Mouse (Mus musculus): ENCODE measurements around the gene Exo1. TPM values are rescaled to one million over a fixed set of nuclear protein-coding genes. Genes with fewer than 3 reads are reported as not detected.
A peak's percentile ranks its signal among the peaks of the same experiment; 100 is the strongest.

Exo1 gene
- polyA plus RNA-seq, 1 experiment from 2014 or later, result 46.2 TPM

- H3K27me3 ChIP-seq (replicated peaks; ENCODE audit: control insufficient read depth, insufficient read depth, low read length), result no peaks in the 10 kb centered on the region
- WGBS, result 94% methylated on average over 2 of the region's 2 CpGs
- ATAC-seq, result no peak
Observed at GRCm38 (mm10) chr1:175911207-175911606, 30.8 kb downstream of the Exo1 start.

GRCm38 (mm10) chr1:175912038-175912437 is 31.7 kb downstream of the Exo1 start:
- no peak overlapping the region for H3K9ac ChIP-seq (ENCODE audit: low read depth, low read length)
- no peak for ATAC-seq
- no peak overlapping the region for H3K4me2 ChIP-seq (ENCODE audit: low read depth, low read length)
- no peaks in the 10 kb centered on the region for H3K4me1 ChIP-seq (ENCODE audit: control insufficient read depth, insufficient read depth, low read length)
- H3K27ac ChIP-seq (ENCODE audit: low read length), result no peak overlapping the region
- H3K9me3 ChIP-seq (ENCODE audit: control insufficient read depth, low read length), result no peaks in the 10 kb centered on the region
- H3K4me3 ChIP-seq (ENCODE audit: low read length), result no peak overlapping the region
- H3K36me3 ChIP-seq (ENCODE audit: control insufficient read depth, insufficient read depth, low read length), result no peaks in the 10 kb centered on the region
- WGBS, result 86% methylated on average over 3 of the region's 3 CpGs
- no peaks in the 10 kb centered on the region for H3K27me3 ChIP-seq (replicated peaks; ENCODE audit: control insufficient read depth, insufficient read depth, low read length)

More at GRCm38 (mm10) chr1:175911207-175911606, 30.8 kb downstream of the Exo1 start:
- no peak overlapping the region for H3K27ac ChIP-seq (ENCODE audit: low read length)
- no peaks in the 10 kb centered on the region for H3K9me3 ChIP-seq (ENCODE audit: control insufficient read depth, low read length)
- H3K4me3 ChIP-seq (ENCODE audit: low read length), result no peak overlapping the region
- no peak overlapping the region for H3K9ac ChIP-seq (ENCODE audit: low read depth, low read length)
- H3K4me1 ChIP-seq (ENCODE audit: control insufficient read depth, insufficient read depth, low read length), result no peaks in the 10 kb centered on the region
- no peaks in the 10 kb centered on the region for H3K36me3 ChIP-seq (ENCODE audit: control insufficient read depth, insufficient read depth, low read length)
- no peak overlapping the region for H3K4me2 ChIP-seq (ENCODE audit: low read depth, low read length)

- Histone ChIP-seq H3K4me2 (ENCODE audit: low read depth, low read length) (no peak overlapping the region), H3K36me3 (ENCODE audit: control insufficient read depth, insufficient read depth, low read length) (no peaks in the 10 kb centered on the region), H3K27me3 (replicated peaks; ENCODE audit: control insufficient read depth, insufficient read depth, low read length) (no peaks in the 10 kb centered on the region), H3K4me1 (ENCODE audit: control insufficient read depth, insufficient read depth, low read length) (no peaks in the 10 kb centered on the region), H3K27ac (ENCODE audit: low read length) (no peak overlapping the region), H3K9me3 (ENCODE audit: control insufficient read depth, low read length) (no peaks in the 10 kb centered on the region), H3K4me3 (ENCODE audit: low read length) (no peak overlapping the region), H3K9ac (ENCODE audit: low read depth, low read length) (no peak overlapping the region)
- 43% methylated on average over 5 of the region's 5 CpGs for WGBS
- ATAC-seq, result peak; percentile 36; the same call in 1 of the 2 replicates
Observed at GRCm38 (mm10) chr1:175913728-175914303, 33.4 kb downstream of the Exo1 start.

GRCm38 (mm10) chr1:175920029-175920428 is 39.6 kb downstream of the Exo1 start, which contains the start of gene Gm38100:
Gene Gm38100 (plus strand): TSS chr1:175920329.
- Histone ChIP-seq H3K9ac (ENCODE audit: low read depth, low read length) (no peak within 1 kb of the TSS), H3K4me3 (ENCODE audit: low read length) (no peak within 1 kb of the TSS), H3K9me3 (ENCODE audit: control insufficient read depth, low read length) (no peaks in the 10 kb centered on the region), H3K4me2 (ENCODE audit: low read depth, low read length) (no peak within 1 kb of the TSS), H3K4me1 (ENCODE audit: control insufficient read depth, insufficient read depth, low read length) (no peaks in the 10 kb centered on the region), H3K36me3 (ENCODE audit: control insufficient read depth, insufficient read depth, low read length) (no peaks in the 10 kb centered on the region), H3K27me3 (replicated peaks; ENCODE audit: control insufficient read depth, insufficient read depth, low read length) (no peaks in the 10 kb centered on the region), H3K27ac (ENCODE audit: low read length) (no peak within 1 kb of the TSS)
- WGBS, result 85% methylated on average over 9 of the region's 9 CpGs
- ATAC-seq, result no peak

- H3K27ac ChIP-seq (ENCODE audit: low read length), result no peak overlapping the region
- no peaks in the 10 kb centered on the region for H3K4me1 ChIP-seq (ENCODE audit: control insufficient read depth, insufficient read depth, low read length)
- H3K4me2 ChIP-seq (ENCODE audit: low read depth, low read length), result no peak overlapping the region
- no peak overlapping the region for H3K4me3 ChIP-seq (ENCODE audit: low read length)
- no peaks in the 10 kb centered on the region for H3K27me3 ChIP-seq (replicated peaks; ENCODE audit: control insufficient read depth, insufficient read depth, low read length)
- 92% methylated on average over 8 of the region's 8 CpGs for WGBS
- no peak overlapping the region for H3K9ac ChIP-seq (ENCODE audit: low read depth, low read length)
- no peaks in the 10 kb centered on the region for H3K9me3 ChIP-seq (ENCODE audit: control insufficient read depth, low read length)
- no peak for ATAC-seq
- H3K36me3 ChIP-seq (ENCODE audit: control insufficient read depth, insufficient read depth, low read length), result no peaks in the 10 kb centered on the region
Observed at GRCm38 (mm10) chr1:175921091-175921490, 40.7 kb downstream of the Exo1 start.

GRCm38 (mm10) chr1:175923848-175924787 is 43.7 kb downstream of the Exo1 start:
- H3K9me3 ChIP-seq (ENCODE audit: control insufficient read depth, low read length), result no peaks in the 10 kb centered on the region
- WGBS, result 52% methylated on average over 7 of the region's 7 CpGs
- H3K36me3 ChIP-seq (ENCODE audit: control insufficient read depth, insufficient read depth, low read length), result no peaks in the 10 kb centered on the region
- no peak overlapping the region for H3K4me3 ChIP-seq (ENCODE audit: low read length)
- H3K9ac ChIP-seq (ENCODE audit: low read depth, low read length), result no peak overlapping the region
- H3K27ac ChIP-seq (ENCODE audit: low read length), result no peak overlapping the region
- ATAC-seq, result 0 out of 2 replicates have a peak, but pooled peaks have one; percentile 33
- H3K4me2 ChIP-seq (ENCODE audit: low read depth, low read length), result no peak overlapping the region
- H3K4me1 ChIP-seq (ENCODE audit: control insufficient read depth, insufficient read depth, low read length), result no peaks in the 10 kb centered on the region
- H3K27me3 ChIP-seq (replicated peaks; ENCODE audit: control insufficient read depth, insufficient read depth, low read length), result no peaks in the 10 kb centered on the region

- WGBS, result 86% methylated on average over 5 of the region's 5 CpGs
- H3K4me1 ChIP-seq (ENCODE audit: control insufficient read depth, insufficient read depth, low read length), result no peaks in the 10 kb centered on the region
- H3K36me3 ChIP-seq (ENCODE audit: control insufficient read depth, insufficient read depth, low read length), result no peaks in the 10 kb centered on the region
- no peak overlapping the region for H3K4me3 ChIP-seq (ENCODE audit: low read length)
- no peak overlapping the region for H3K4me2 ChIP-seq (ENCODE audit: low read depth, low read length)
- no peak overlapping the region for H3K9ac ChIP-seq (ENCODE audit: low read depth, low read length)
- no peaks in the 10 kb centered on the region for H3K9me3 ChIP-seq (ENCODE audit: control insufficient read depth, low read length)
- ATAC-seq, result no peak
- no peak overlapping the region for H3K27ac ChIP-seq (ENCODE audit: low read length)
- H3K27me3 ChIP-seq (replicated peaks; ENCODE audit: control insufficient read depth, insufficient read depth, low read length), result no peaks in the 10 kb centered on the region
Observed at GRCm38 (mm10) chr1:175931391-175931790, 51.0 kb downstream of the Exo1 start.

GRCm38 (mm10) chr1:175936282-175936737 is 55.9 kb downstream of the Exo1 start:
- H3K9me3 ChIP-seq (ENCODE audit: control insufficient read depth, low read length), result no peaks in the 10 kb centered on the region
- 0 out of 2 replicates have a peak overlapping the region, but pooled peaks have one; percentile 7 for H3K4me3 ChIP-seq (ENCODE audit: low read length)
- peak overlapping the region; percentile 21; the same call in 1 of the 2 replicates for H3K9ac ChIP-seq (ENCODE audit: low read depth, low read length)
- ATAC-seq, result peak; percentile 79
- H3K36me3 ChIP-seq (ENCODE audit: control insufficient read depth, insufficient read depth, low read length), result no peaks in the 10 kb centered on the region
- H3K4me2 ChIP-seq (ENCODE audit: low read depth, low read length), result 0 out of 2 replicates have a peak overlapping the region, but pooled peaks have one; percentile 11
- WGBS, result 10% methylated on average over 11 of the region's 11 CpGs
- H3K27ac ChIP-seq (ENCODE audit: low read length), result no peak overlapping the region
- H3K27me3 ChIP-seq (replicated peaks; ENCODE audit: control insufficient read depth, insufficient read depth, low read length), result no peaks in the 10 kb centered on the region
- H3K4me1 ChIP-seq (ENCODE audit: control insufficient read depth, insufficient read depth, low read length), result no peaks in the 10 kb centered on the region

- Histone ChIP-seq H3K4me3 (ENCODE audit: low read length) (no peak overlapping the region), H3K4me2 (ENCODE audit: low read depth, low read length) (no peak overlapping the region), H3K36me3 (ENCODE audit: control insufficient read depth, insufficient read depth, low read length) (no peaks in the 10 kb centered on the region), H3K9me3 (ENCODE audit: control insufficient read depth, low read length) (no peaks in the 10 kb centered on the region), H3K27me3 (replicated peaks; ENCODE audit: control insufficient read depth, insufficient read depth, low read length) (no peaks in the 10 kb centered on the region), H3K27ac (ENCODE audit: low read length) (no peak overlapping the region), H3K9ac (ENCODE audit: low read depth, low read length) (no peak overlapping the region), H3K4me1 (ENCODE audit: control insufficient read depth, insufficient read depth, low read length) (no peaks in the 10 kb centered on the region)
- ATAC-seq, result no peak
- WGBS, result 77% methylated on average over 3 of the region's 3 CpGs
Observed at GRCm38 (mm10) chr1:175938731-175939130, 58.4 kb downstream of the Exo1 start.
